Mouse (Mus musculus): Measurements from ENCODE around the gene Rhobtb1.

Gene Rhobtb1

GRCm38 (mm10) chr10:69278764-69279606, 127.8 kb downstream of the Rhobtb1 start:
- H3K4me3 ChIP-seq (replicated peaks; ENCODE audit: low read length): no peak overlapping the region
- no peaks in the 10 kb centered on the region for H3K27me3 ChIP-seq (ENCODE audit: insufficient read depth, low read length)
- H3K4me1 ChIP-seq (replicated peaks; ENCODE audit: low read depth, low read length): peaks cover 6% of the 10 kb centered on the region; the same call in 1 of the 2 replicates
- TF ChIP-seq NANOG (IDR thresholded peaks at IDR 0.05; ENCODE audit: borderline replicate concordance, low read length) (no peak), POU5F1 (IDR thresholded peaks at IDR 0.05; ENCODE audit: borderline replicate concordance, low read length) (no peak), CTCF (conservative IDR thresholded peaks at IDR 0.05; ENCODE audit: low read length) (no peak)
- H3K36me3 ChIP-seq (ENCODE audit: insufficient read depth, low read length): no peaks in the 10 kb centered on the region
- H3K9me3 ChIP-seq (ENCODE audit: low read length): peaks cover 7% of the 10 kb centered on the region

- no peaks in the 10 kb centered on the region for H3K36me3 ChIP-seq (ENCODE audit: insufficient read depth, low read length)
- peaks cover 7% of the 10 kb centered on the region for H3K9me3 ChIP-seq (ENCODE audit: low read length)
- H3K4me3 ChIP-seq (replicated peaks; ENCODE audit: low read length): no peak overlapping the region
- H3K4me1 ChIP-seq (replicated peaks; ENCODE audit: low read depth, low read length): peaks cover 6% of the 10 kb centered on the region; the same call in 1 of the 2 replicates
- H3K27me3 ChIP-seq (ENCODE audit: insufficient read depth, low read length): no peaks in the 10 kb centered on the region
- TF ChIP-seq NANOG (IDR thresholded peaks at IDR 0.05; ENCODE audit: borderline replicate concordance, low read length): no peak
- TF ChIP-seq POU5F1 (IDR thresholded peaks at IDR 0.05; ENCODE audit: borderline replicate concordance, low read length): no peak
- no peak for TF ChIP-seq CTCF (conservative IDR thresholded peaks at IDR 0.05; ENCODE audit: low read length)
Measured at GRCm38 (mm10) chr10:69279607-69279978, 128.4 kb downstream of the Rhobtb1 start.

- no peaks in the 10 kb centered on the region for H3K27me3 ChIP-seq (ENCODE audit: insufficient read depth, low read length)
- H3K36me3 ChIP-seq (ENCODE audit: insufficient read depth, low read length): no peaks in the 10 kb centered on the region
- no peaks in the 10 kb centered on the region for H3K4me1 ChIP-seq (replicated peaks; ENCODE audit: low read depth, low read length)
- H3K4me3 ChIP-seq (replicated peaks; ENCODE audit: low read length): no peak overlapping the region
- no peak for TF ChIP-seq NANOG (IDR thresholded peaks at IDR 0.05; ENCODE audit: borderline replicate concordance, low read length)
- TF ChIP-seq POU5F1 (IDR thresholded peaks at IDR 0.05; ENCODE audit: borderline replicate concordance, low read length): no peak
- TF ChIP-seq CTCF (conservative IDR thresholded peaks at IDR 0.05; ENCODE audit: low read length): no peak
- no peaks in the 10 kb centered on the region for H3K9me3 ChIP-seq (ENCODE audit: low read length)
Measured at GRCm38 (mm10) chr10:69286939-69287338, 135.7 kb downstream of the Rhobtb1 start.

- Histone ChIP-seq H3K4me1 (replicated peaks; ENCODE audit: low read depth, low read length) (no peaks in the 10 kb centered on the region), H3K36me3 (ENCODE audit: insufficient read depth, low read length) (no peaks in the 10 kb centered on the region)
- TF ChIP-seq NANOG (IDR thresholded peaks at IDR 0.05; ENCODE audit: borderline replicate concordance, low read length): no peak
Measured at GRCm38 (mm10) chr10:69288086-69288485, 136.9 kb downstream of the Rhobtb1 start.

GRCm38 (mm10) chr10:69288720-69289119, 137.5 kb downstream of the Rhobtb1 start:
- Histone ChIP-seq H3K9me3 (ENCODE audit: low read length) (no peaks in the 10 kb centered on the region; the same call in 1 of the 2 replicates), H3K36me3 (ENCODE audit: insufficient read depth, low read length) (no peaks in the 10 kb centered on the region), H3K27me3 (ENCODE audit: insufficient read depth, low read length) (0 out of 2 replicates have a peak, but pooled peaks cover 3% of the 10 kb centered on the region), H3K4me1 (replicated peaks; ENCODE audit: low read depth, low read length) (no peaks in the 10 kb centered on the region), H3K4me3 (replicated peaks; ENCODE audit: low read length) (no peak overlapping the region)
- TF ChIP-seq POU5F1 (IDR thresholded peaks at IDR 0.05; ENCODE audit: borderline replicate concordance, low read length) (no peak), NANOG (IDR thresholded peaks at IDR 0.05; ENCODE audit: borderline replicate concordance, low read length) (no peak)

More at GRCm38 (mm10) chr10:69288086-69288485, 136.9 kb downstream of the Rhobtb1 start:
- 0 out of 2 replicates have a peak, but pooled peaks cover 3% of the 10 kb centered on the region for H3K27me3 ChIP-seq (ENCODE audit: insufficient read depth, low read length)
- no peaks in the 10 kb centered on the region; the same call in 1 of the 2 replicates for H3K9me3 ChIP-seq (ENCODE audit: low read length)
- no peak overlapping the region for H3K4me3 ChIP-seq (replicated peaks; ENCODE audit: low read length)

GRCm38 (mm10) chr10:69290736-69291135, 139.5 kb downstream of the Rhobtb1 start:
- Histone ChIP-seq H3K4me3 (replicated peaks; ENCODE audit: low read length) (no peak overlapping the region), H3K27me3 (ENCODE audit: insufficient read depth, low read length) (0 out of 2 replicates have a peak, but pooled peaks cover 3% of the 10 kb centered on the region), H3K36me3 (ENCODE audit: insufficient read depth, low read length) (no peaks in the 10 kb centered on the region), H3K9me3 (ENCODE audit: low read length) (no peaks in the 10 kb centered on the region; the same call in 1 of the 2 replicates), H3K4me1 (replicated peaks; ENCODE audit: low read depth, low read length) (no peaks in the 10 kb centered on the region; the same call in 1 of the 2 replicates)
- no peak for TF ChIP-seq POU5F1 (IDR thresholded peaks at IDR 0.05; ENCODE audit: borderline replicate concordance, low read length)
- TF ChIP-seq NANOG (IDR thresholded peaks at IDR 0.05; ENCODE audit: borderline replicate concordance, low read length): no peak
- no peak for TF ChIP-seq CTCF (conservative IDR thresholded peaks at IDR 0.05; ENCODE audit: low read length)

- Histone ChIP-seq H3K9me3 (ENCODE audit: low read length) (peaks cover 5% of the 10 kb centered on the region; the same call in 1 of the 2 replicates), H3K4me1 (replicated peaks; ENCODE audit: low read depth, low read length) (peaks cover 3% of the 10 kb centered on the region), H3K4me3 (replicated peaks; ENCODE audit: low read length) (no peak overlapping the region), H3K27me3 (ENCODE audit: insufficient read depth, low read length) (0 out of 2 replicates have a peak, but pooled peaks cover 3% of the 10 kb centered on the region), H3K36me3 (ENCODE audit: insufficient read depth, low read length) (no peaks in the 10 kb centered on the region)
- TF ChIP-seq POU5F1 (IDR thresholded peaks at IDR 0.05; ENCODE audit: borderline replicate concordance, low read length): no peak
- no peak for TF ChIP-seq CTCF (conservative IDR thresholded peaks at IDR 0.05; ENCODE audit: low read length)
- TF ChIP-seq NANOG (IDR thresholded peaks at IDR 0.05; ENCODE audit: borderline replicate concordance, low read length): no peak
Measured at GRCm38 (mm10) chr10:69295919-69296318, 144.7 kb downstream of the Rhobtb1 start.

- peaks cover 21% of the 10 kb centered on the region for H3K4me1 ChIP-seq (replicated peaks; ENCODE audit: low read depth, low read length)
- H3K9me3 ChIP-seq (ENCODE audit: low read length): peaks cover 5% of the 10 kb centered on the region; the same call in 1 of the 2 replicates
- no peaks in the 10 kb centered on the region for H3K27me3 ChIP-seq (ENCODE audit: insufficient read depth, low read length)
- H3K4me3 ChIP-seq (replicated peaks; ENCODE audit: low read length): no peak overlapping the region
- H3K36me3 ChIP-seq (ENCODE audit: insufficient read depth, low read length): no peaks in the 10 kb centered on the region
- TF ChIP-seq POU5F1 (IDR thresholded peaks at IDR 0.05; ENCODE audit: borderline replicate concordance, low read length) (no peak), CTCF (conservative IDR thresholded peaks at IDR 0.05; ENCODE audit: low read length) (no peak), NANOG (IDR thresholded peaks at IDR 0.05; ENCODE audit: borderline replicate concordance, low read length) (no peak)
Measured at GRCm38 (mm10) chr10:69299985-69300384, 148.8 kb downstream of the Rhobtb1 start.
